Mouse (Mus musculus): ENCODE data around the gene Nobox.
A peak's percentile ranks its signal among the peaks of the same experiment; 100 is the strongest.

Nobox gene

GRCm38 (mm10) chr6:43309454-43309853 lies at the start of gene Nobox:
Nobox (minus strand) TSS chr6:43309554.
- no peak for DNase-seq (ENCODE audit: low read depth, low spot score)

GRCm38 (mm10) chr6:43354562-43355241 lies 45.3 kb upstream of the Nobox start:
- DNase-seq (ENCODE audit: low read depth, low spot score) = no peak

GRCm38 (mm10) chr6:43353446-43353845 lies 44.1 kb upstream of the Nobox start:
- DNase-seq (ENCODE audit: low read depth, low spot score) = no peak

- DNase-seq (ENCODE audit: low read depth, low spot score) = no peak
These were observed 39.7 kb upstream of the Nobox start for GRCm38 (mm10) chr6:43349083-43349482.

- no peak for DNase-seq (ENCODE audit: low read depth, low spot score)
These were observed 38.3 kb upstream of the Nobox start for GRCm38 (mm10) chr6:43347637-43348036.

- DNase-seq (ENCODE audit: low read depth, low spot score) = no peak
These were observed 33.7 kb upstream of the Nobox start for GRCm38 (mm10) chr6:43343006-43343405.

- no peak for DNase-seq (ENCODE audit: low read depth, low spot score)
These were observed 33.0 kb upstream of the Nobox start for GRCm38 (mm10) chr6:43342386-43342785.

- DNase-seq (ENCODE audit: low read depth, low spot score) = no peak
These were observed 29.4 kb upstream of the Nobox start for GRCm38 (mm10) chr6:43338804-43339203.

- no peak for DNase-seq (ENCODE audit: low read depth, low spot score)
These were observed 28.2 kb upstream of the Nobox start for GRCm38 (mm10) chr6:43337491-43337961.

GRCm38 (mm10) chr6:43335619-43336234 lies 26.4 kb upstream of the Nobox start:
- DNase-seq (ENCODE audit: low read depth, low spot score) = no peak

GRCm38 (mm10) chr6:43333479-43333878 lies 24.1 kb upstream of the Nobox start:
- DNase-seq (ENCODE audit: low read depth, low spot score) = no peak

GRCm38 (mm10) chr6:43312961-43313656 lies 3.8 kb upstream of the Nobox start:
- DNase-seq (ENCODE audit: low read depth, low spot score) = no peak

GRCm38 (mm10) chr6:43312546-43312945 lies 3.2 kb upstream of the Nobox start:
- no peak for DNase-seq (ENCODE audit: low read depth, low spot score)

- DNase-seq (ENCODE audit: low read depth, low spot score) = no peak
These were observed 717 bp upstream of the Nobox start for GRCm38 (mm10) chr6:43310071-43310470.

- DNase-seq (ENCODE audit: low read depth, low spot score) = no peak
These were observed 11.9 kb downstream of the Nobox start for GRCm38 (mm10) chr6:43297508-43297850.

GRCm38 (mm10) chr6:43296798-43297507 lies 12.4 kb downstream of the Nobox start:
- DNase-seq (ENCODE audit: low read depth, low spot score) = peak; percentile 57

- DNase-seq (ENCODE audit: low read depth, low spot score) = no peak
These were observed 13.4 kb downstream of the Nobox start for GRCm38 (mm10) chr6:43295908-43296307.

GRCm38 (mm10) chr6:43293175-43293574 lies 16.2 kb downstream of the Nobox start:
- no peak for DNase-seq (ENCODE audit: low read depth, low spot score)

- no peak for DNase-seq (ENCODE audit: low read depth, low spot score)
These were observed 16.8 kb downstream of the Nobox start for GRCm38 (mm10) chr6:43292471-43293076.

GRCm38 (mm10) chr6:43292041-43292440 lies 17.3 kb downstream of the Nobox start:
- DNase-seq (ENCODE audit: low read depth, low spot score) = no peak

GRCm38 (mm10) chr6:43280481-43280880 lies 28.9 kb downstream of the Nobox start:
- DNase-seq (ENCODE audit: low read depth, low spot score) = no peak

- DNase-seq (ENCODE audit: low read depth, low spot score) = peak; percentile 14
These were observed 31.1 kb downstream of the Nobox start for GRCm38 (mm10) chr6:43278247-43278646.

Measured in mesoderm, embryonic 11.5 days (tissue).